Mouse (Mus musculus) ovary, adult 18-20 months (tissue): ENCODE data around the gene Prss30.
A peak's percentile ranks its signal among the peaks of the same experiment; 100 is the strongest.

ENCODE experiments used
- DNase-seq: peaks from one replicate; pipeline ENCODE4 v3.0.0; 2022; ENCODE audit warnings: low spot score, mixed read lengths

Prss30 gene

DNA sequence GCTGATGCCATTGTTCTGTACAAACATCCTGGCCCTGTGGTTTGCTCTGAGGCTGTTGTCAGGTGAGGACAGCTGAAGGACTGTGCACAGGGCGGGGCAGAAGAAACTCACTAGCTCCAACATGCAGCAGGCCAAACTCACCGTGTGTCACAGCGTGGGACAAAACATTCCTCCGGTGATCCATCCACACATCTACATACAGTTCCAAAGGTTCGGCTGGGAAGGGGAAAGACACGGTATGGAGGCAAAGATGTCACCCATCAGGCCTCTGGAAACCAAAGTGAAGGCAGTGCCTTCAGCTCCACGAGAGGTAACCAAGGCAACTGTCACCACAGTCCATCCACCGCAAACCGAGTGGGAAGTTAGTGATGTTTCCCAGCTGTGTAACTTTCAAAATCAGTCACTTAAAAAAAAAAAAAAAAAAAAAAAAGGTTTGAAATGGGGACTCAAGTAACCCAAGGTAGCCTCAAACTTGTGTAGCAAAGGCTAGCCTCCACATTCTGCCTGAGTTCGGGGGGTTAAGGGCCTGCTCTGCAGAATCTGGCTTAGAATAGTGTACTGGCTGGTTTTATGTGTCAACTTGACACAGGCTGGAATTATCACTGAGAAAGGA lies at the start of gene Prss30:
TSS of gene Prss30 (minus strand) at position 270 of the 613 bp plus-strand sequence.
- no peak for DNase-seq

DNA sequence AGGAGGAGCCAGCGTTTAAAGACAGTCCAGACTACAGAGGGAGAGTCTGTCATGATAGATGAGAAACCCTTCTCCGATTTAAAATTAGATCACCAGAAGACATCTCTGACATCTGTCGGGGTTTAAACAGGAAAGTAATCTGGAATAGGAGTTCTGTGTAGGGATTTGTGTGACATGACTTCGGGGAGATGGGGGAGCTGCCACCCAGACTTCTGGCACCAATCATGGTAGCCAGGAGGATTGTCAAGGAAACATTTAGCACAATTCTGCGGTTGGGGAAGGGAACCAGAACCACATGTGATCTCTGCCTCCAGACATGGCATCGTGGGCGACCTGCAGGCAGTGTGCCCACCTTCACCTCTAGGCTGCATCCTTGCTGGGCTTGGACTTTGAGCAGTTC lies 49.1 kb upstream of the Prss30 start:
- DNase-seq = no peak

GRCm38 (mm10) chr17:24021375-24022199 lies 41.2 kb upstream of the Prss30 start:
- no peak for DNase-seq

DNA sequence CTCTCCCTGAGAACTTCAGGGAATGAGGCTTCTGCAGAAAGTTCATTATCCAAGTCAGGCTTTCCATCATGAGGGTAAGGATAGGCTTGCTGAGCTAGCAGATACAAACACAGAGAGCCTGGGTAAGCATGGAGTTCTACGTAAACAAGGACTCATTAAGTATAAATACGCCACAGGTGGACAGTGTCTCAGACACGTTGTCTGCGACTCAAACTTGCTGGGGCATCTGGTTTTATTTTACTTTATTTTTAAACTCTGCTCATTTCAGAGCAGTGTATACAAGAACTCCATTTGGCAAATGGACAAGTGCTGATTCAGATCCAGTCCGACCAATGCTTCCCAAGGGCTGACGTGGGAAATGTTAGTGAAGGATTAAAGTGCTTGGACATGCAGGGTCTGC lies 40.3 kb upstream of the Prss30 start:
- no peak for DNase-seq

DNA sequence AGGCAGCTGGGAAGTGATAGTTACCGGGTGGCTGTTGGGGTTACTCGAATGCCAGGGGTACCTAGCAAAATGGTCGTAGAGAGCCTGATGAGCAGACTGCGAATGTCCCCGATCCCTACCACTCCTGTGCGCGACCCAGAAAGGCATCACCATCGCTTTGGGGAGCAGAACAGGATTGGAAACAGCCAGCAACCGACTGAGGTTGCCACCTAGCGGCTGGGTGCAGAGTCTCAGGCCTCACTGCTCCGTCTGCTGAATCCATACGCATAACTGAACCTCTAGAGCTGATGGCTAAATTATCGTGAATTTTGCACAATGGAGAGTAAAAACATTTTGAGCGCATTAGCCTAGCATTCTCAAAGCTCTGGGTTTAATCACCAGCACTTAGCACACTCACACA lies 35.4 kb upstream of the Prss30 start:
- DNase-seq = no peak

GRCm38 (mm10) chr17:24014433-24014965 lies 34.1 kb upstream of the Prss30 start:
- no peak for DNase-seq

DNA sequence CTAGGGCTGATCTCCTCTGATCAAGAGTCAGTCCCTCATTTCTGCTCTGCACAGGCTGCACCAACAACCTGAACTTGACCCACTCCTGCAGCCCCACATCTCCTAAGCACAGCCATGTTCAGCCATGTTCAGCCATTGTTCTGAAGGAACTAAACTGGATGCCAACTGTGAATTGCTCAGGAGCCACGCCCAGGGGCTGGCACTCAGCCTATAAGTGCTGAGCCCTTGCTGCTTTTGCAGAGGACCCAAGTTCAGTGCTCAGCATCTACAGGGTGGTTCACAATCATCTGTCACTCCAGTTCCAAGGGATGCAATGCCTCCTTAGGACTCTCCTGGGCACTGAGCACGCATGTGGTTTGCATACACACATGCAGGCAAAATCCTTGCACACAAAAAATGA lies 32.6 kb upstream of the Prss30 start:
- DNase-seq = no peak

- no peak for DNase-seq
Measured at GRCm38 (mm10) chr17:24009617-24010016, 29.3 kb upstream of the Prss30 start.

DNA sequence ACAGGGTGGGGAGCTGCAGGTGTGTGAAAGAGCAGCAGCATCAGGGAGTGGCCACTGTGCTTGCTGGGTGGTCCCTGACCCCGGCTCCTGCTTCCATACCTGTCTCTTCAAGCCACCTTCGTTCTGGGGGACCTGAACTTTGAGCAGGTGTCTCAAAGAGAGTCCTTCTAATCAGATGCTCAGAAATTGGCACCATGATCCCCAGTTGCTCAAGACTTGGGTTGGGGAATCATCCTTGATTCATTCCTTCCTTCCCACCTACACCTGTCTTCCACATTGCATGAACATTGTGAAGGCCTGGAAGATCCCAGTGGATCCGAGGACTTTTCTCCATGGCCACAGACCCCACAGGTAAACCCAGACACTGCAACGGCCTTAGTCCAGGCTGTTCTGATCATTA lies 27.7 kb upstream of the Prss30 start:
- no peak for DNase-seq

DNA sequence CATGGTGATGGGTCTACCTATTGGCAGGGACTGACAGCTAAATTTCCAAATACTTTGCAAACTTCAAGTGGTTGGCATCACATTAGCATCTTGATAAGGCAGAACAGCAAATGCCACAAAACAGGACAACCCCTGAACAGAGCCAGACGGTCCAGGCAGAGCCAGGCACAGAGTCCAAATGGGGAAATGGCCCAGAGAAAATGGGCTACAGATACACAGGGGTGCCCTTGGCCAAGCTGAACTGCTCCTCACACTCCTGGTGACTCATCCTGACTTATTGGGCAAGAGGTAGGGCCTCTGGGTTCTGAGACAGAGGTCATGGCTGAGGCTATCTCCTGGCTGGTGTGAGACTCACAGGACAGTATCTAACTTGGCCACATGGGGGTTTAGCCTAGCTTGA lies 27.0 kb upstream of the Prss30 start:
- DNase-seq = peak; percentile 37

DNA sequence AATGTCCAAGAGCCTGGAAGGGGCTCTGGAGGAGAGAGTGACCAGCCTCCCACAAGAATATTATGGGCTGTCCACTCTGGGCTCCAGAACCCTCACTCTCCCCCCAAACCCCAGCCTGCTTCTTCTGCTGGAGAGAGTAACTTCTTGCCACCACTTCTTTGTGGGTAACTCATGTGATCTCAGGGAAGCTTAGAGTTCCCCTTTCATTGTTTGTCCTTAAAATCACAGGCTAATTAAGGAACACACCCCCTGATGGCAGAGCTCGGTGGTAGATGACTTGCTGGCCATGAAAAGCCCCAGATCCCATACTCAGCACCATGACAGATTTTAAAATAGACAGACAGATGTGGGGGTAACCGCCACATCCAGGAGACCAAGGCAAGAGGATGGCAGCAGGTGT lies 26.6 kb upstream of the Prss30 start:
- DNase-seq = no peak

DNA sequence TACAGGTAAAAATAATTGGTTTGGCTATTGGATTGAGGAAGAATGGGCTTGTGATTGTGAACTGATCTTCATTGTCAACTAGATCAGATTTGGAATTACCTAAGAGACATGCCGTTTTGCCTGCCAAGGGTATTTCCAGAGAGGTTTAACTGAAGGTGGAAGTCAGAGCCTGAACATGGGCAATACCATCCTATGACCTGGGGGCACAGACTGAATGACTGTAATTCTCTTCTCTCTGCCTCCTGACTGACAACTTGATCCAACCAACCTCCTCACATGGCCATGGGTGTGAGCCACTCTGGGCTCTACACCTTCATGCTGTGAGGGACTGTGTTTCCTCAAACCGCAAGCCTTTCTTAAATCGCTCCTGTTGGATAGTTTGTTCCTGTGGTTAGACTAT lies 24.7 kb upstream of the Prss30 start:
- no peak for DNase-seq

- no peak for DNase-seq
Measured at GRCm38 (mm10) chr17:24004071-24004665, 23.8 kb upstream of the Prss30 start.

GRCm38 (mm10) chr17:24000404-24000803 lies 20.0 kb upstream of the Prss30 start:
- peak; percentile 61 for DNase-seq

DNA sequence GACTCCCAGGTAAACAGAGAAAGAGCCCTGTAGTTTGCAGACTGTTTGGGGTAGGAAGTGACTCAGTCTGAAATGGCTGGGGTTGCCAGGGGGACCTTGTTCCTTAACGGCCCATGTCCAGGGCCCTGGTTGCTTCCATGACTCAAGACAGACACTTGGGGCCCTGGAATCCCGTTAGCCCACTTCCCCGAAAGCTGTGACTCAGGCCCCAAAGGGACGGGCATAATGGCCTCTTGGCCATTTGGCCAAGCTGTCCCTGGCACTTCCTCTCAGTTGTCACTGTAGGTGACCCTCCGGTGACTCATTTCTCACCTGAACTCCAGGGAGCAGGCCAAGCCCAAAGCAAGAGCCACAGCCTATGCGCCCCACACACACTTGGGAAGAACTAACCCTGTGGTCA lies 18.0 kb upstream of the Prss30 start:
- DNase-seq = no peak

DNA sequence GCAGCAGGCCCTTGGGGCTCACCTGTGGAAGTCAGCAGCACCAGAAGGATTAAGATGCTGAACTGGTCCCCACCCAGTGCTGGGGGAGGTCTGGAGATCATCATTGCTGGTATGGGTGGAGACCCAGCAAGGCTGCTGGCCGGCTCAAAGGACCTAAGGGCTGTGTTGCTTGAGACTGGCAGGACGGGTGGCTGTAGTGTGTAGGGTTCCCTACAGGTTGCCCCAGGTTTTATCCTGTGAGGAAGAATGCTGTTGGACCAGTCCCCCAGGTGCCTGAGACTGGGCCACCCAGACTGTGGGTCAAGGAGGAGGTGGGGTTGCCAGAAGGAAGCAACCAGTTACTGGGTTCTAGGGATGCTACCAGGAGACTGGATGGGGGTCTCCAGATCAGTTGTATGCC lies 17.5 kb upstream of the Prss30 start, which contains the start of gene Prss22:
TSS of gene Prss22 (minus strand) at position 200 of the 400 bp plus-strand sequence.
- DNase-seq = no peak

GRCm38 (mm10) chr17:23995421-23995820 lies 15.1 kb upstream of the Prss30 start:
- no peak for DNase-seq

GRCm38 (mm10) chr17:23994667-23995066 lies 14.3 kb upstream of the Prss30 start:
- DNase-seq = no peak

- peak; percentile 80 for DNase-seq
Measured at GRCm38 (mm10) chr17:23993559-23994428, 13.4 kb upstream of the Prss30 start.

DNA sequence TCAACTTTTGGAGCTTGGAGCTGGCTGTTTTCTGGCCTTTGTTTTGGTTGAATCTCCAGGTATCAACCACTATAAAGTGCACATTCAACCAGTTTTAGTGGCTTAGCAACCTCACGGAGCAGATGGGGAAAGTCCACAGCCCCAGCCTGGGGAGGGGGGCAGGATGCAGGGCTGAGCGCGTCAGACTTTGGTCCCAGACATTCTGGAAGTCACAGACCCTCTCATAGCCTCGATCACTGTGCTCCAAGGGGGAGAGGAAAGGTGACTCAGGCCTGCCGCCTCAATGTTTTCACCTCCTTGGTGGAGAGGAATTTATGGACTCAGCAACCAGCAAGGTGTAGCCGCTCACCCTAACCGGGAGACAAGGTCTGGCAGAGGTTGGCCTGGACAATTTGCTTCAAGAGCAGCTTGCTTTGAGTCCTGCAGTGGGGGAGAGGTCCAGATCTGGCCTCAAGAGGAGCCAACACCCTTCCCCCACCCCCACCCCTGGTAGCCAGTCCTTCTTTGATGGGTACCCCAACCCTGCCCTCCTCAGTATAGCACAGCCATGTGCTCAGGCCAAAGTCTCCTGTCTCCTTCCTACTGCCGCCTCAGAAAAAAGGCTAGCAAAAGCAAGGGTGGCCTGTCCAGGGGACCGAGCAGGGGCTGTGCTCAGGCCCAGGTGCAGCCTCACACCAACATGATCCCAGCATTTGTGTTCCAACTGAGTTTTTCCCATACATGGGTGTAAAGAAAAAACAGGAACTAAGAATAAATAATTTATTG lies 12.6 kb upstream of the Prss30 start:
- DNase-seq = no peak

DNA sequence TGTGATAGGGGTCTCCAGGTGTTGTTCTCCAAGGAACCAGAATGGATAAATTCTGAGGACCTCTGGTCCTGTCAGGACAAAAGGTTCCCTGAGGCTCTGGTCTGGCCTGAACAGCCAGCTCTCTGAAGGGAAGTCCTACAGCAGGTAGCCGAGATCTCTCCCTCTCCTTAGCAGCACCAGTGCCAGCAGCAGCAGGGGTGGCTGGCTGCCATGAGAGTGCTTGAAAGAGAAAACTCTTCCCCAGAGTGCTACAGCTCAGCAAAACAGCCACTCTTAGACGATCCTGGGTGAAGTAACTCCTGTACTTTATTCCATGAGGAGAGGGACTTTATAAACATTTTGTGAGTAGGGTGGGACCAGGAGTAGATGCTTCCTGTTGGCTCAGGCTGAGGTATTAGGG lies 9.4 kb upstream of the Prss30 start:
- no peak for DNase-seq
